Mouse (Mus musculus) heart, adult 9 months (tissue): ENCODE measurements around the gene Kdm4b.

ENCODE experiments used
- DNase-seq, 2 experiments: peaks; one replicate each; pipeline ENCODE4 v3.0.0; 2022; ENCODE audit warnings: low spot score in 2 of 2

Kdm4b gene

DNA sequence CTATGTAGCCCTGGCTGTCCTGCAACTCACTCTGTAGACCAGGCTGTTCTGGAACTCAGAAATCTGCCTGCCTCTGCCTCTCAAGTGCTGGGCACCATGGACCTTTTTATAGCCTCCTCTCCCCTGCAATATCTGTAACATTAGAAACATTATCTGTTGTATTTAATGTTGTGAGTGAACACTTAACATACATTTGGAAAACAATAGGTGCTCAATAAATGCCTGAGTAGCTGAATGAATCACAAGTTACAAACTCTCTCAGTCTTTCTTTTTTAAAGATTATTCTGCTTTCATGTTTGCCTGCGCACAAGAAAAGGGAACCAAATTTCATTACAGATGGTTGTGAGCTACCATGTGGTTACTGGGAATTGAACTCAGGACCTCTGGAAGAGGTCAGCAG, 27.6 kb upstream of the Kdm4b start:
- DNase-seq = no peak

DNA sequence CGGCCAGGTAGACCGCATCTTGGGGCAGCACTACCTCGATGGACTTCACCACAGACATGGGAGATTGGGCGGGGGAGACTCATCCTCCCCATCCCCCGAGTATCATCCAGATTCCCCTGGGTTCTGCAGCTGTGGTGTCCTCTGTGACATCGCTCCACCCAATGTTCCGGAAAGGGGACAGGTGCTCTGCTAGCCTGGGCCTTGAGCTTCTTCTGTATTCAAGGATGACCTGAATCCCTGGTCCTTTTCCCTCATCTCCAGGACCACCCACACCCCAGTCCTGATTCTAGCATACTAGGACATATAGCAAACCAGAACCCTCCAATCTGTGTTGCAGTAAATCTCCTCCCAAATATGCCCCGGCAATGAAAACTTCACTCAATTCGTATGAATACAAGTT, 25.7 kb upstream of the Kdm4b start, which contains the start of gene Arrdc5:
Gene Arrdc5, minus strand, starts transcription at position 101 of the 400 bp plus-strand sequence.
- DNase-seq = no peak

DNA sequence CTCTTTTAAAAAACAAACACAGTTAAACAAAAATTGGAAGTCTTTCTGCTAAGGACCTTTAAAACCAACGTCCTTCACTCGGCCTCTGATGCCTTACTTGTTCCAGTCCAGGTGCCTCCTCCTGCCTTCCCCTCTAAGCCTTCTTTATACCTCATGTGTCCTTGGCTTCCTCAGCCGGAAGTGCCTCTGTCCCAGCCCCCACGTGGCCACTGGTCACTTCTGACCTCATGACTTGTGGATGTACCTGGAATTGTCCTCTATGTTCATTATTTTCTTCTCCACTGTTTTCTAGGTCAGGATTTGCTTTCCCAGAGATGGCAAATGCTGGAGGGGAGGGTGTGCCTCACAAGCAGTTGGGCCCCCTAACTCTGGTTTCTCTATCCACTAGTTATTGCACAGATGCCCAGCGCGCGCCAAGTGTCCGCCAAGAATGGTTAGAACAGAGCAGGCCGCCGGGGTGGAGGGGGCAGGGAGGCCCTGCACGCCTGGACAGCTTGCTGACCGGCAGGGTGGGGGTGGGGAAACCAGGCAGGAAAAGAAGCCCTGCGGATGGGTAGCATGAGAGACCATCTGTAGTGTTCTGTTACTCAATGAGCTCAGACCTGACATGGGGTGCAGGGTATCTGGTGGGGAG, 23.4 kb upstream of the Kdm4b start:
- DNase-seq = no peak

DNA sequence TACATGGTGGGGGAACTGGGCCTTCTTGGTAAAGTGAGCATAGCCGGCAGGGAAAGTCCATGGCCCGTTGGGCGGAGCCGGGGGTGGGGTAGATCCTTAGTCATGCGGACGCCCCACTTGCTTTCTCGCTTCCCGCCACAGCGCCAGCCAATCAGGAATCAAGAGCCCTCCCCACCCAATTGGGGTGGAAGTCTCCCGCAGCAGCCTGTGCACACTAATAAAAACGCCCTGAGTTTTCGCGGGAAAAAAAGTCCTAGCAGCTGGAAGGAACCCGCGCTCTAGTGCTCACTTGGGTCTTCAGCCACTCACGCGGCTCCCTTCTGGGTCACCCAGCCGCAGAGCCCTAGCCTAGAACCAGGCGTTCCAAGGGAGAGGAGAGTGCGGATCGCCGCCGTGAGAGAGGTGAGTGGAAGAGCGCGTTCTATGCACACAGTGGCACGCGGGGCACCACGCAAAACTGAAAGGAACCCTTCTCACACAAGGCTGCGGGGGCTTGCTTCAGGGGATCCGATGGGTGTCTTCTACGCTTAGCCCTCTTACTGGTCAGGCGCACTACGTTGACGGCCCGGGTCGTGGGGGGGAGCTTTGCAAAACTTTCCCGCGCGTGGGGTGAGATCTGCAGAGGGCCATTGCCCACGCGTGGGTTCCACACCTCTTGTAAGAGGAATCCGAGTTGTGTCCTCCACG, 22.6 kb upstream of the Kdm4b start, which contains the start of gene Uhrf1:
Gene Uhrf1, plus strand, starts transcription at position 162 of the 687 bp plus-strand sequence.
- peak; percentile 62 to 71 for DNase-seq

DNA sequence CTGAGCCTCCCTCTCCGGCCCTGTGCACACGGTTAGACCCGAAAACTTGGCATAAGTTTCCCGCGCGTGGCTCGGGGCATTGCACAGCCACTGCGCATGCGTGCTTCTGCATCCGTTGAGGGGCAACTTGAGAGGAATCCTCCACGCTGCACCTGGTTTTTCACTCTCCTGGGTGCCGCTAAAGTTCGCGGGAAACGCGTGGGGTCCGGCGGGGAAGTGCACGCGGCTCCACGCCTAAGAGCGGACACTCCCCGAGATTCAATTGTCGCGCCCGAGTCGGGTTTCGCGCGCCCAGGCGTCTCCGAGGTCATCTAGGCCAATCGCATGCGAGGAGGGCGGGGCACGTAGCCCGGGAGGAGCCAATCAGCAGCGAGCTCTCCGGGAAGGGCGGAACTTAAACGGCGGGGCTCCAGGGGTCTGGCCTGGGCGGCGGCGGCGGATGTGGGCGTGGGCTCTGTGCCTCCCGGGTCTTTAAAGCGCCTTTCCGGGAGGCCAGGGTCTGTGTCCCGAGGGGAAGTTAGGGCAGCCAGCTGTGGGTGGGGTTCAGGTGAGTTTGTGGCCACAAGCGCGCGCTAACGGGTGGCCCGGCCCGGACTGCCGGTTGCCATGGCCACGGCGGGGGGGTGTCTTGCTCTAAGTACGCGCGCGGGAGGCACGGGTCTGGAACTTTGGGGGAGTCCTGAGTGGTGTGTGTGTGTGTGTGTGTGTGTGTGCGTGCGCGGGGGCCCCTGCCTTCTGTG, 21.8 kb upstream of the Kdm4b start:
- peak; percentile 95 to 96 for DNase-seq

DNA sequence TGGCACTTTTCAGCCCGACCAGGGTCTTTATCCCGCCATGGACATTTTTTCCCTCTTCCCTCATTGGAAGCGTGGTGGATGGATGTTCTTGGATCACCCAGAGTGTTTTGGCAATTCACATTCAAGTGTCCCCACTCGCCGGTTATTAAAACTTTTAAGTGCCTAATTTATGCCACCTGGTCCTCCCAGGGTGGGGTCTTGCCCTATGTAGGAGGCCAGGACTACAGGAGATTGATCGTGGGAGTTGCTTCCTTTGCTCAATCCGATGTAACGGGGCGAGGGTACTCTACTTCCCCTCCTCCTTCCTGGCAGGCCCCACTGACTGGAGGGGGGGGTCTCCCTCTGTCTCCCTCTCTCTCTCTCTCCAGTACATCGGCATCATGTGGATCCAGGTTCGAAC, 21.1 kb upstream of the Kdm4b start:
- DNase-seq = no peak

DNA sequence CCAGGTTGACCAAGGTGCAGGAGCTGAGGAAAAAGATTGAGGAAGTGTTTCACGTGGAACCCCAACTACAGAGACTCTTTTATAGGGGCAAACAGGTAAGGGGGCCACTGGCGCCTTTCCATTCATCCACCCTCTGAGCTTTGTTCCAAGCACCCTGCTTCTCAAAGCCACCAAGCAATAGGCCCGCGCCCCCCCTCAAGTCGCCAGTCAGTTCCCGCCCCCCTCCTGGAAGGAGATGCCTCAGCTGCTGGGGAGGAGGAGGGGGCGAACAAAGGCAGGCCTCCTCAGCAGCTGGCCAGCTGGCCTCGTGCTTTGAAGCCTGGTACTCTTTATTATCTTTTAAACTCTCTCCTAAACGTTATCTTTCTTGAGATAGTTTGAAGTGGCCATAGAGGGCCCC, 20.7 kb upstream of the Kdm4b start:
- DNase-seq = no peak

DNA sequence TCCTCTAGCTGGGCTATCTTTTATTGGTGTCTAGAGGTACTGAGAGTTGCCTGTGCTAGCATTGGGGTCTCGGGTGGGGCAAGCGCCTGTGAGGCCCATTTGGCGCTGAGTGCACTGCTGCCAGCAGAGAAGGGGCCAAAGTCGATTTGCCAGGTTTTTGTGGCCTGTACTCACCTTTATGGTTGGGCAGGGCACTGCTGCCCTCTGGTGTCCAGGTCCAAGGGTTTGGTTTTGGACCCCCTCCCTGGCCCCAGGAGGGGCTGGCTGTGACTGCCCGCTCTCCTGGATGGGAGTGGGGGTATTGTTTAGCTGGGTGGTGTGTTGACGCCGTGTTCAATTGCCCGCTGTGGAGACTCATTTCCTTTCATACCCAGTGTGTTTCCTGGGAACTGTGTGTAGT, 20.0 kb upstream of the Kdm4b start:
- DNase-seq = no peak

DNA sequence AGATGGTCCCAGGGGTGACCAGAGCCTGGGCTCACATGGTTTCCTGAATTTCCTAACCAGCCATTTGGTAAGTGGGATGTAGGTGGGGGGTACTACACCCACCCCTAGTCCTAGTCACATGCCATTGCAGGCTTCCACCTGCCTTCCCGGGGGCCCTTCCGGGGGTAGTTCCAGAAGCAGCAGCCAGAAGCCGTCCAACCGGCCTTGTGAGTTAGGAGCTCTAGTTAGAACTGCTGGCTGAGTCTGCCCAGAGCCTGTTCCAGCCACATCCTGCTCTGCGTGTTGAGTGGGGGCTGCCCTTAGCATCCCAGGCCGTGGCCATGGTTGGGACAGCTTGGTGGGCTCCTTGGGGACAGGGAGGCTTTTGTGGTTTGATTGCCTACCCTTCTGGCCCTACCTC, 17.8 kb upstream of the Kdm4b start:
- no peak for DNase-seq

DNA sequence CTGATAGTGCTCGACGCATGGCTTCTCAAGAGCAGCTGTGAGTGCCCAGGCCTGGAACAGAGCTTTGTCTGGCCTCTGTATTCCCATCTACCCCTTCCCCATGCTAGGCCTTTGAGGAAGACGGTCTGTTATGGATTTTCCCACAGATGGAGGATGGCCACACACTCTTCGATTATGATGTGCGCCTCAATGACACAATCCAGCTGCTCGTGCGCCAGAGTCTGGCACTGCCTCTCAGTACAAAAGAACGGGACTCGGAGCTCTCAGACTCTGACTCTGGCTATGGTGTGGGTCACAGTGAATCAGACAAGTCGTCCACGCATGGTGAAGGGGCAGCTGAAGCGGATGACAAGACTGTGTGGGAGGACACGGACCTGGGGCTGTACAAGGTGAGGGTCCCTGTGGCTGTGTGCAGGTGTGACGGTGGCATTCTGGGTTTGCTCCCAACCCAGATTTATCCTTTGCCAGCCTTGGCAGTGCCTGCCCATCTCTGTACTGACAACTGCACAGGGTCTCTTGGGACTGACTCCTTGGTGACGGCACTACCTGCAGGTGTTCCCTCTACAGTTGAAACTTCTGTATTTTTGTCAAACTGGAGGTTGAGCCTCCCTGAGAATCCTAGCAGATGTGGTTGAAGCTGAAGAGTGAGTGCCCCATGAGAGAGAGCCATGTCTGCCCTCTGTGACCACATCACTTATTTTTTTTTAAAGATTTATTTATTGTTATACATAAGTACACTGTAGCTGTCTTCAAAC, 16.5 kb upstream of the Kdm4b start:
- no peak for DNase-seq

DNA sequence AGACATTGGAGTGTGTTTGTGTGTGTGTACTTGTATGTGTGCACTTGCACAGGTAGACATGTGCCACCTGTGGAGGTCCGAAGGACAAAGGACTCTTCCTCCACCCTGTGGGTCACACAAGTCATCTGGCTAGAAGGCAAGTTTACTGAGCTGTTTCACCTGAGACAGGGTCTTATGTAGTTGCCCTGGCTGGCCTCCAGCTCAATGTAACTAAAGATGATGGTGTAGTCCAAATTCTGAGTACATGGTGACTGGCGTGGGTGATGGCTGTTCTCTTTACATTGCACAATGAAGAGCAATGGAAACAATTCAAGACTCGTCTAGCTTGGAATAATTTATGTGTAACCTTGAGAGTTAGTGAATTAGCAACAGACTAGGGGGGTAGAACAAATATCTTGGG, 1.4 kb upstream of the Kdm4b start:
- DNase-seq = no peak

DNA sequence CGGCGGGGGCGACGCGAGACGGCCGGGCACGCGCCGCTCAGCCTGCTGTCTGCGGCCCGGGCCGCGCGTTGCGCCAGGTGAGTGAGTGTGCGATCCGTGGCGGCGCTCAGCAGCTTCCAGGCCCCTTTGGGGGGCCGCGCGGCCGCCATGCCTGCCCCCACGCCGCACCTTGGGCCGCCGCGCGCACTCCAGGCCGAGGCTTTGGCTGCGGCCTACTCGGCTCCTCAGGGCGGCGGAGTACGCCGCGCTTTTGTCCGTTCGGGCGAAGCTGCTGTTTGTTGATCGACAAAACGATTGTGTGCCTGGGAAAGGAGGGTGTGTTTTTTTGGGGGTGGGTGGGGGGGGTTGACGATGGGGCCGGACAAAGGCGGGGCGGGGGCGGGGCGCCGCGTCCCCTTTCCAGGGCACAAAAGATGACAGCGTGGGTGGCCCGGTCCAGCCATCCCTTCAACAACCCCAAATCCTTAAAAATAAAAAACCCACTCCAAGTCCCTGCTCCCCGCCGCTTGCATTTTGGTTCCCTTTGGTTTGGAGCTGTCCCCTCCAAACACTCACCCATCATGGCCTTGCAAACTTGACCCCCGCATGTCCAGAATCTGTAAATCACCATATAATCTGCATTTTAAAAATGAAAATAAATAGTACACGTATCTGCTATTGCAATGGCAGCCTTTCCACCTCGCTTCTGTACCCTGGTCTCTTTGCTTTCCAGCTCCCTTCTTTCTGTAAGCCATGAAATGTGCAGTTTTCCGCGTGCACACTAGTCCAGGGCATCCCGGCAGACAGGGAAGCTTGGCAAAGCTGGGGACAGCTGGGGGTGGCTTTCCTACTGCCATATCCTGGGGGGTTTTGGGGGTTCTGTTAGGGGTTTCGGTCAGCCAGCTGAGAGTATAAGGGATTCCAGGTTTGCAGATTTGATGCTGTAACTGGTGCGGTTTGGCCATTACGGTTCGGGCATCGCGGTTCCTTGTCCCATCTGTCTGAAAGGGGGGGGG, 588 bp downstream of the Kdm4b start:
- no peak for DNase-seq

DNA sequence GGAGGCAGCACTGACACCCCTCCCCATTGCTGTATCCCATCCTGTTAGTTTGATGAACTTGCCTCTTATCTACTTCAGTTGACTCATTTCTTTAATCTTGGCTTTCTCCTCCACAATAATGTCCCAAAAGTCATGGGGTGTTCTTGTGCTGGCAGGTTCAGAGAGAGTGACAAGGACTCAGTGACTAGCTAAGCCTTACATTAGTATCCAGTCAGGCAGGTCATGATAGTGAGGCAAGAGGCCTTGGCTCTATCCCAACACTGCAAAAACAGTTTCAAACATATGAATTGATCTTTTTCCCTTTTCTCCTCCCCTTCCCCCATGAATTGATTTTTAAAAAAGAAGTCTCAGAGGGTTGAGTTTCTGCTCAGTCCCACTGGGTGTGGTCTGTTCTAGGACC, 3.4 kb downstream of the Kdm4b start:
- DNase-seq = no peak

DNA sequence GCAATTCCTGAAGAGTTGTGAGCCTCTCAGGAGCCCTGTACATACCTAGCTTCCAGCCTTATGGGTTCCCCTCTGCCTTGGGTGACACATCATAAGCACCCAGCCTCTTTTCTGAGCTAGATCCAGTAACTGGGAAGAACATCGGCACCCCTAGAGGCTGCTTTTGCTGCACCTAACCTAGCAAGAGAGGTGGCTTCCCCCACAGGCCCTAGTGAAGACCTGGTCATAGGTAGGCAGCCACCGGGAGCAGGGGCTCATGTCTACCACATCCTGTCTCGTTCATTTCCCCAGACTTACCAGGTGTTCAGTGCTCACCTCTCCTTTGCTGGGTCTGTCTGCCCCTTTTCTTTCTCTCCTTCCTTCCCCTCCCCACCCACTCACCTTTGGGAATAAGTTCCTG, 4.5 kb downstream of the Kdm4b start:
- DNase-seq = no peak

DNA sequence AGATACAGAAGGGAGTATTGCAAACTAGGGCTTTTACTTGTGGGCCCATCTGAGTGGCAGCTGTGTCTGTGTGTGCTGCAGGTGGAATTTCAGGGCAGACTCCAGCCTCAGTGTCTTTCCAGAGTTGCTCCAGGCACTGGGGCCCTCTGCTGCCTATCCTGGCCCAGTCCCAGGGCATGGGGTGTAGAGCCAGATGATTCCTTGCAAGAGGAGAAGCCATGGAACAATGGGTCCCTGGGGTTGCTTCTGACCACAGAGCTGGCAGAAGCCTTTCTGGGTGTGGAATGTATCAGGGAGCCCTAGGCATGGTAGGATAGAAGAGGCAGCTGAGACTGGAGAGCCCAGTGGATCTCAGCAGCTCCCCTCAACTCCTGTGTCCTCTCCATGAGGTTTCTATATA, 5.4 kb downstream of the Kdm4b start:
- DNase-seq = peak in 1 of 2 experiments; percentile 44

DNA sequence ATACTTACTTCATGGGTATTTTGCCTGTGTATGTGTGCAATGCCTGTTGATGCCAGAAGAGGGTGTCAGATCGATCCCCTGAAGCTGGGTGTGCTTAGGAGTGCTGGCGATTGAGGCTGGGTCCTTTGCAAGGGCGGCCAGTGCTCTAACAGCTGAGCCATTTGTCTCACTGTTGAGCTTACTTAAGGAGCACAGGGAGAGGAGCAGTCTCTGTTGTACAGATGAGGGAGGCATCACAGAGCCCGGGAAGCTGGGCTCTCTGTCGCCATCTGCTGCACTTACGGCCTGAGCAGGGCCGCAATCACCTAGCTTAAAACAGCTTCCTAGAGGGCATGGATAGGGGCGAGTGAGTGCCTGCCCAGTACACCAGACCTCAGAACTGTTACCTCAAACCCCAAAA, 7.1 kb downstream of the Kdm4b start:
- DNase-seq = no peak

DNA sequence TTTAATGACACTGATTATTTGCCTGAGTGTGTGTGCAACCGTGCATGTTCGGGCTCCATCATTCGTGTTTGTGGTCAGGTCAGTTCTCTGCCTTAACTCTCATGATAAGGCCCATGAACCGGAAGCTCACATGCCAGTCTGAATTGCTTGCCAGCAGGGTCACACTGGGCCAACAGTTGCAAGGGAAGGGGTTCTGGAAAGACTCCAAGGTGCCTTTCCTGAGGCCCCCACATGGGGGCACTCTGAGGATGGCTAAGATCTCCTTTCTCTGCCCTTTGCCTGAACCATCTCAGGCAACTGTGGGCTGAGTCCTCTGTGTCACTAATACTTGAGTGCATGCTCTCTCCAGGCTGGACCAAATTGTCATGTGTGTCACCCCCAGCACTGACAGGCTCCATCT, 11.3 kb downstream of the Kdm4b start:
- DNase-seq = peak; percentile 41 to 67

DNA sequence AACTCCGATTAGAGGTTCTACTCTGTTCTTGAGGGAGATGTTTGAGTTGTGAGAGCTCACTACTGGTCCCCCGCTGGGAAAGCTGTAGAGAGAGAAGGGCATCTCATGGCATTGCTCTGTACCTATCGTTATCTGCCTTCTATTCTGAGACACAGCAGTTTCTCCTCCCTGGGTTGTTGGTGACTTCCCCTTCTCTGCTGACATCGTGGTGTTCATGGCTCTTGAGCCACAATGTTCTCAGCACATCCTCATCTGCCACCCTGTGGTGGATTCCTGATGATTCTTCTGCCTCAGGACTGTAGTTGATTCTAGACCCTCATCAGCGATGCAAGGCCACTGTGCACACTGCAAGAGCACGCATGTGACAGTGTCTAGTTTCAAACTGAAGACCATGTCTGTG, 11.9 kb downstream of the Kdm4b start:
- no peak for DNase-seq

DNA sequence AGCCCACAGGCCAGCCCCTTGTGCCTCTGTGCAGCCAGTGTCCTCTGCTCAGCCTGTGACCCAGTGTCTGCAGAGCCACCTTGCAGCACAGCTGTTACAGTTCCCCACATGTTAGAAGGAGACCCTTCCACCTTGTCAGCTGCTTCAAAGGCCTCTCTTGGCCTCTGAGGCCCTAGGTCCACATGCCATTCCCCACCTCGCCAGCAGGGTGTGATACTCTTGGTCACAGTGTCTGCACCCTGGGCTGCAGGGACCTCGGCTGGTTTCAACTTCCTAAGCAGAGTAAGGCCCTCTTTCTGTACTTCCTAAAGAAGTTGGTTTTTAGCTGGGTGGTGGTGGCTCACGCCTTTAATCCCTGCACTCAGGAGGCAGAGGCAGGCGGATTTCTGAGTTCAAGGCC, 13.0 kb downstream of the Kdm4b start:
- DNase-seq = no peak

DNA sequence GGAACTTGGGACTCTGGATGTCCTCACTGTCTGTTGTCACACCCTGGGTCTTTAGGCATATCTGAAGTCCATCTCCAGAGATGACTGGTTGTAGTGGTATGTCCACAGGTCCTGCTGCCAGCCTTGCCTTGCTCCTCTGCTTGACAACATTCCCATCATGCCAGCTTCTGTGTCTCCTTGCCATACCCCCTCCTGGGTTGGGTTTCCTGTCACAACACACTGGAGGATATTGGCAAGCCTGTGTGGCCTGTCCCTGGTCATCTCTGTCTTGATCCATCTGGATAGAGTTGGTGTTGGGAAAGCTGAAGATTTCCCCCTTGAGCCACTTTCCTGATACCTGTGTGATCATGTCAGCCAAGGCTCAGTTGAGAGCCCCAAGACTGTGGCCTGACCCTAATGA, 14.9 kb downstream of the Kdm4b start:
- DNase-seq = no peak

DNA sequence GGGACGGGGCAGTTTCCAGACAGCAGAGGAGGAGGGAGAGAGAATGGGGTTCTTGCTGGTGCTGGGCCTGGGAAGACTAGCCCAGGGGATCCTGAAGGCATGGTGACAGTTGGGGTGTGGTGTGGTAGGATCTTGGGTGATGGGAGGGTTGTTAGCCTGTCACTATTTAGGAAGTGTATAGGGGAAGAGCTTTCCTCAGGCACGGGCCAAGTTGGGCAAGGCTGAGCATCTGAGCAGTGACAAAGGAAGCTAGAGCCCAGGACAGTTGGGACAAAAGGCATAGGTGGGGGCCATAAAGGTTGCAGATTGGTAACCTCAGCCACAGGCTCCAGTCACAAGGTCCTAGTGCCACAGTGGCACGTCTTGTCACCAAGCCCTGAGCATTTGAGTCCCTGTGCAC, 17.6 kb downstream of the Kdm4b start:
- no peak for DNase-seq
